Mouse (Mus musculus): ENCODE data around the gene Speer4a. TPM values are rescaled to one million over a fixed set of nuclear protein-coding genes. Genes with fewer than 3 reads are reported as not detected.
"Not testable (repeated sequence)": the region's sequence is repeated elsewhere in the genome, so short reads cannot be mapped to it uniquely, and the experiment has no call there.

Gene Speer4a
- polyA plus RNA-seq (2016; fragmentation: Nextera tagmentation; extraction: Ambion mirVana) = 0.10 TPM in 1 of 2 replicates, not detected in the other

- H3K4me3 ChIP-seq (replicated peaks); ATAC-seq (ENCODE audit: low FRiP score): not testable (repeated sequence)
- WGBS = 75% methylated on average over 2 of the region's 2 CpGs
Observed at GRCm38 (mm10) chr5:26039458-26039857, at the start of gene Speer4a. Gene Speer4a, minus strand, starts transcription at chr5:26039558.

GRCm38 (mm10) chr5:26079023-26079422 is 39.7 kb upstream of the Speer4a start:
- not testable (repeated sequence) for H3K9ac ChIP-seq; H3K36me3 ChIP-seq (replicated peaks); ATAC-seq (ENCODE audit: low FRiP score); H3K27ac ChIP-seq; H3K4me2 ChIP-seq; H3K9me3 ChIP-seq; H3K27me3 ChIP-seq; H3K4me3 ChIP-seq (replicated peaks); H3K4me1 ChIP-seq

More at GRCm38 (mm10) chr5:26039458-26039857, at the start of gene Speer4a:
- H3K9me3 ChIP-seq; H3K27me3 ChIP-seq; H3K4me1 ChIP-seq; H3K9ac ChIP-seq; H3K4me2 ChIP-seq; H3K27ac ChIP-seq; H3K36me3 ChIP-seq (replicated peaks): not testable (repeated sequence)

DNA sequence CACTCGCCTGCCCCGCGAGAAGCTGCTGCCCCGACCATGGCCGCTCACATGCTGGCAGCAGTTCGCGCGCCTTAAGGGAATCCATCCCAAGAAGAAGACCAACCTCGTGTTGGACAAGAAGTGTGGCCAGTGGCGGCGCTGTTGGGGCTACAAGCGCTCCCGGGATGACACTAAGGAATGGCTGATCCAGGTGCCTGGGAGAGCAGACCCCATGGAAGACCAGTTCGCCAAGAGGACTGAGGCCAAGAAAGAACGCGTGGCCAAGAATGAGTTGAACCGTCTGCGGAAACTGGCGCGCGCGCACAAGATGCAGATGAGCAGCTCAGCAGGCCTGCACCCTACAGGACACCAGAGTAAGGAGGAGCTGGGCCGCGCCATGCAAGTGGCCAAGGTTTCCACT is 31.4 kb upstream of the Speer4a start:
- ATAC-seq (ENCODE audit: low FRiP score) = no peak
- peaks cover 7% of the 10 kb centered on the region; the same call in 1 of the 2 replicates for H3K9me3 ChIP-seq
- no peaks in the 10 kb centered on the region for H3K27me3 ChIP-seq
- WGBS = 90% methylated on average over 24 of the region's 24 CpGs
- H3K4me2 ChIP-seq = no peak overlapping the region
- H3K4me1 ChIP-seq = no peaks in the 10 kb centered on the region
- no peak overlapping the region for H3K9ac ChIP-seq
- H3K4me3 ChIP-seq (replicated peaks) = no peak overlapping the region
- H3K36me3 ChIP-seq (replicated peaks) = no peaks in the 10 kb centered on the region
- H3K27ac ChIP-seq = no peak overlapping the region

DNA sequence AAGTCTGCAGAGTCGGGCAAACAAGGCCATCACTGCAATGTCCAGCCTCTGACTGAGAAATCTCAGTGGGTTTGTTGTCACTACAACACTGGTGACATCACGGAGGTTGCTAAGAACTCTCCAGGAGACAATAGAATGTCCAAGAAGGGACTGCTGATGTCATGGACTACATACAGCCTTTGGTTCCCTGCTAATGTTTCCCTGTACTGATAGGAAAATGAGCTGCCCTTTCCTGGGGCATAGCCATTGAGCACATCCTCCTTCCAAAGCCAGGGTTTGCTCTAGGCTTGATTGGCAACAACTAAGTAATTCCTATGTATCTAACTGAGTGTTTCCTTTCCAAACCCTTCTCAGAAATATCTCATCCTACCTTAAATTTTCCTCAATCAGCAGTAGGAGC is 19.1 kb upstream of the Speer4a start, which contains the start of gene Gm7347:
TSS of gene Gm7347 (minus strand) at position 101 of the 400 bp plus-strand sequence.
- not testable (repeated sequence) for H3K36me3 ChIP-seq (replicated peaks); H3K4me3 ChIP-seq (replicated peaks); H3K4me2 ChIP-seq; H3K9ac ChIP-seq; H3K9me3 ChIP-seq; H3K27me3 ChIP-seq; ATAC-seq (ENCODE audit: low FRiP score); H3K4me1 ChIP-seq; H3K27ac ChIP-seq
- no CpG with 5 or more reads among the region's 2 CpGs for WGBS

DNA sequence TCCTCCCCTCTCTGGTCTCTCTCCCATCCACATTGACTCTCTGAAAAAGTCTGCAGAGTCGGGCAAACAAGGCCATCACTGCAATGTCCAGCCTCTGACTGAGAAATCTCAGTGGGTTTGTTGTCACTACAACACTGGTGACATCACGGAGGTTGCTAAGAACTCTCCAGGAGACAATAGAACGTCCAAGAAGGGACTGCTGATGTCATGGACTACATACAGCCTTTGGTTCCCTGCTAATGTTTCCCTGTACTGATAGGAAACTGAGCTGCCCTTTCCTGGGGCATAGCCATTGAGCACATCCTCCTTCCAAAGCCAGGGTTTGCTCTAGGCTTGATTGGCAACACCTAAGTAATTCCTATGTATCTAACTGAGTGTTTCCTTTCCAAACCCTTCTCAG is 16.5 kb downstream of the Speer4a start, which contains the start of gene Gm5862:
TSS of gene Gm5862 (minus strand) at position 101 of the 400 bp plus-strand sequence.
- H3K27me3 ChIP-seq; H3K27ac ChIP-seq; H3K9me3 ChIP-seq; H3K9ac ChIP-seq; H3K4me1 ChIP-seq; ATAC-seq (ENCODE audit: low FRiP score); H3K4me3 ChIP-seq (replicated peaks); H3K36me3 ChIP-seq (replicated peaks); H3K4me2 ChIP-seq: not testable (repeated sequence)
- no CpG with 5 or more reads among the region's 3 CpGs for WGBS

DNA sequence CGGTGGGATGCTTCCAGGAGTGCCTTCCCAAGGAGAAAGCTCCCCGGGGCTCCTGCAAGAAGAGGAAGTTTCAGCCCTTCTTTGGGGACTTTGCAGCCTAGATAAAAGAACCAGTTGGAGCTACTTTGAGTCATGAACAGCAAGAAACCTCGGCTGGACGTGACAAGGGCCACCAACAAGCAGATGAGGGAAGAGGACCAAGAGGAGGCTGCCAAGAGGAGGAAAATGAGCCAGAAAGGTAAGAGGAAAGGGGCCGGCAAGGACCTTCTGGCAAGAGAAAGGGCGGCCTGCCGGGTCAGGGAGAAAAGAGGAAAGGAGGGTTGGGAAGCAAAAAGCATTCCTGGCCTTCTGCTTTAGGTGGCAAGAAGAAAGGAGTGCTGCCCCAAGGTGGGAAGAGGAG is 31.7 kb downstream of the Speer4a start:
- H3K9me3 ChIP-seq; H3K36me3 ChIP-seq (replicated peaks); H3K4me3 ChIP-seq (replicated peaks); H3K27ac ChIP-seq; H3K9ac ChIP-seq; H3K4me1 ChIP-seq: not testable (repeated sequence)
- WGBS = 68% methylated on average over 7 of the region's 7 CpGs
- ATAC-seq (ENCODE audit: low FRiP score) = 0 out of 2 replicates have a peak, but pooled peaks have one; percentile 11
- Histone ChIP-seq H3K4me2 (peak overlapping the region; percentile 55), H3K27me3 (peaks cover 10% of the 10 kb centered on the region)

DNA sequence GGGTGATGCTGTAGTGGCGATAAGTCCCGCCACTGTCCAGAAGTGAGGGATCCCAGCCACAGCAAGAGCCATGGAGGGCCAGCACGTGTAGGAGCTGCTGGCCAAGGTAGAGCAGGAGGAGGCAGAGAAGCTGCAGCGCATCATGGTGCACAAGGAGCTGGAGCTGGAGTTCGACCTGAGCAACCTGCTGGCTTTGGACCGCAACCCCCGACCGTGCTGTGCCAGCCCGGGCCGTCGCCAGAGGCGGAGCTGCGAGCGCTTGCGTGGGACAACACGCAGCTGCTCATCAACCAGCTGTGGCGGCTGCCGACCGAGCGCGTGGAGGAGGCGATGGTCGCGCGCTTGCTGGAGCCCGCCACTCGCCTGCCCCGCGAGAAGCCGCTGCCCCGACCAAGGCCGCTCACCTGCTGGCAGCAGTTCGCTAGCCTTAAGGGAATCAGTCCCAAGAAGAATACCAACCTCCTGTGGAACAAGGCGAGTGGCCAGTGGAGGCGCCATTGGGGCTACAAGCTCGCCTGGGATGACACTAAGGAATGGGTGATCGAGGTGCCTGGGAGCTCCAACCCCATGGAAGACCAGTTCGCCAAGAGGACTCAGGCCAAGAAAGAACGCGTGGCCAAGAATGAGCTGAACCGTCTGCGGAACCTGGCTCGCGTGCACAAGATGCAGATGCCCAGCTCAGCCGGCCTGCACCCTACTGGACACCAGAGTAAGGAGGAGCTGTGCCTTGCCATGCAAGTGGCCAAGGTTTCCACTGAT is 32.2 kb downstream of the Speer4a start:
- H3K4me2 ChIP-seq = peak overlapping the region; percentile 55
- H3K27me3 ChIP-seq = peaks cover 10% of the 10 kb centered on the region
- WGBS = 15% methylated on average over 45 of the region's 45 CpGs
- not testable (repeated sequence) for H3K4me1 ChIP-seq; H3K36me3 ChIP-seq (replicated peaks); H3K27ac ChIP-seq; H3K9me3 ChIP-seq
- H3K4me3 ChIP-seq (replicated peaks) = peak overlapping the region; percentile 33
- H3K9ac ChIP-seq = peak overlapping the region; percentile 4
- peak; percentile 88 for ATAC-seq (ENCODE audit: low FRiP score)

GRCm38 (mm10) chr5:26004698-26005097 is 34.7 kb downstream of the Speer4a start, which contains the start of gene Gm1979:
Gene Gm1979, minus strand, starts transcription at chr5:26004798.
- H3K4me3 ChIP-seq (replicated peaks); H3K36me3 ChIP-seq (replicated peaks); H3K4me1 ChIP-seq; H3K9me3 ChIP-seq; H3K27ac ChIP-seq; ATAC-seq (ENCODE audit: low FRiP score); H3K9ac ChIP-seq; H3K4me2 ChIP-seq: not testable (repeated sequence)
- H3K27me3 ChIP-seq = peaks cover 10% of the 10 kb centered on the region
- 95% methylated on average over 1 of the region's 2 CpGs for WGBS

GRCm38 (mm10) chr5:25988550-25988949 is 50.8 kb downstream of the Speer4a start, which contains the start of gene Gm21698:
Gene Gm21698, minus strand, starts transcription at chr5:25988650.
- WGBS = no CpG with 5 or more reads among the region's 3 CpGs
- not testable (repeated sequence) for H3K9me3 ChIP-seq; H3K4me1 ChIP-seq; H3K27me3 ChIP-seq; H3K9ac ChIP-seq; H3K36me3 ChIP-seq (replicated peaks); H3K4me2 ChIP-seq; H3K4me3 ChIP-seq (replicated peaks); H3K27ac ChIP-seq; ATAC-seq (ENCODE audit: low FRiP score)

Other genes with a start within 250 kb of the Speer4a start
- not detected in 2 replicates for gene Gm21663, start 97.2 kb downstream of the Speer4a start, polyA plus RNA-seq (2016; fragmentation: Nextera tagmentation; extraction: Ambion mirVana)
- 0.08 TPM in 1 of 2 replicates, not detected in the other for gene Gm21671, start 85.1 kb downstream of the Speer4a start, polyA plus RNA-seq (2016; fragmentation: Nextera tagmentation; extraction: Ambion mirVana)
- 0.06 TPM in 1 of 2 replicates, not detected in the other for gene Gm21680, start 66.9 kb downstream of the Speer4a start, polyA plus RNA-seq (2016; fragmentation: Nextera tagmentation; extraction: Ambion mirVana)
- not detected in 2 replicates for gene Gm21698, start 50.9 kb downstream of the Speer4a start, polyA plus RNA-seq (2016; fragmentation: Nextera tagmentation; extraction: Ambion mirVana)
- not detected in 2 replicates for gene Gm1979, start 34.8 kb downstream of the Speer4a start, polyA plus RNA-seq (2016; fragmentation: Nextera tagmentation; extraction: Ambion mirVana)
- gene Gm5862, start 16.6 kb downstream of the Speer4a start, polyA plus RNA-seq (2016; fragmentation: Nextera tagmentation; extraction: Ambion mirVana) = not detected in 2 replicates
- gene Gm7347, start 19.0 kb upstream of the Speer4a start, polyA plus RNA-seq (2016; fragmentation: Nextera tagmentation; extraction: Ambion mirVana) = not detected in 2 replicates
- gene Gm10471, start 49.7 kb upstream of the Speer4a start, polyA plus RNA-seq (2016; fragmentation: Nextera tagmentation; extraction: Ambion mirVana) = not detected in 2 replicates
- gene 5031410I06Rik, start 65.8 kb upstream of the Speer4a start, polyA plus RNA-seq (2016; fragmentation: Nextera tagmentation; extraction: Ambion mirVana) = not detected in 2 replicates
- not detected in 2 replicates for gene Gm10220, start 81.9 kb upstream of the Speer4a start, polyA plus RNA-seq (2016; fragmentation: Nextera tagmentation; extraction: Ambion mirVana)
- gene Gm7361, start 218.1 kb upstream of the Speer4a start, polyA plus RNA-seq (2016; fragmentation: Nextera tagmentation; extraction: Ambion mirVana) = not detected in 2 replicates

All from forebrain, embryonic 12.5 days (tissue).